Mouse (Mus musculus) kidney, postnatal 25 days (tissue): ENCODE measurements at regions not wholly inside any gene's neighbourhood (a gene's known extent, or its start where the extent isn't known, plus 50 kb on each side); places are given as distances from the start of the nearest gene placed in this dataset.

Source experiments
- DNase-seq, 2 experiments: peaks; one replicate each; pipeline ENCODE4 v3.0.0; 2021; ENCODE audit warnings: mixed read lengths in 2 of 2

DNA sequence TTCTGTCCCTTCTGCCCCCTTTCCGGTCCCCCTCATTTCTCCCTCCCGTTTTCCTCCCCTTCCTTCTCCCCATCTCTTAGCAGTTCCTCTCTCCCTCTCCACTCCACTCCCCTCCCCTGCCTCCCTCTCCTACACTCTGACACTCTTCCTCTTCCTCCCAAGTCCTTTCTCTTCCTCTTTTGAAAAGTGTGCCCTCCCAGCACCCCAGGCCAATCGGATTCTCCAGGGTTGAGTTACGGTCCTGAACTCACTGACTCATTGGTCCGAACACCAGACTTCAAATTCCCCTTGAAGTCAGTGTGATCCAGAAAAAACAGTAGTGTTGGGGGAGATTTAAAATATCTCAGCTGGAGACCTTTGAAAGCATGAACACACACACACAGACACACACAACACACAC lies 109.1 kb downstream of the 2410131K14Rik start:
- DNase-seq = no peak

DNA sequence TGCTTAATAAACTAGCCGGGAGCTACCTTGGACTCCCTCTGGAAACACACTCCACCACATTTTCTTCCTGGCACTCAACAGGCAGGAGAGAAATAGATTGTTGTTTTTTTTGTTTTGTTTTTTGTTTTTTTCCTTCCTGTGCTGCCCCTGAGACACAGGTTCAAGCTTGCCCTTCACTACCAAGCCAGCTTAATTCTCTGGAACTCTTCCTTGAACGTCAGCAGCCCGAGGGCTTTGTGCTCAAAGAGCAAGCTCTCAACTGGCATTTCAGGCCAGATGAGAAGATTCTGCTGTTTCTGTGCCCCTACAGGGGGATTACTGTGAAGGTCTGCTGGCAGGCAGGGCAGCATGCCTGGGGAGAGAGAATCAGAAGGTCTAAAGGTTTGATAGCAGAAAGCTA lies 109.8 kb downstream of the 2410131K14Rik start:
- DNase-seq = no peak

DNA sequence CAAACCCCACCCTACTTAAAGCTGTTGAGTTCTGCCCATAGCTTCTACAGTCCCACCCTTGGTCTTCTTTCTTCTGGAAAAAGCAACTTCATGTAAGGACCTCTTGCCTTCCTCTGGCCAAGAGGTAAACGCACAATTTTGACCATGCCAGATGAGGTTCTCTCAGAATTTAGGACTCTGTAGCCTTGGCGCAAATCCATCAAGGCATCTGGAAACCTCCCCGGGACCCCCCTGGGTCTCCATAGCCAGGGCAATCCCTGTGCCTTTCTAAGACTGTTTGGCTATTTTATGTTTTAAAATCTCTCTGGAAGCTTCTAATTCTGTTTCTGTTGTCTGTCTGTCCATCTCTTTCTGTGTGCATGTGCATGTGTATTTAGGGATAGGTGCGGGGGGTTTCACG lies 110.3 kb downstream of the 2410131K14Rik start:
- DNase-seq = no peak

DNA sequence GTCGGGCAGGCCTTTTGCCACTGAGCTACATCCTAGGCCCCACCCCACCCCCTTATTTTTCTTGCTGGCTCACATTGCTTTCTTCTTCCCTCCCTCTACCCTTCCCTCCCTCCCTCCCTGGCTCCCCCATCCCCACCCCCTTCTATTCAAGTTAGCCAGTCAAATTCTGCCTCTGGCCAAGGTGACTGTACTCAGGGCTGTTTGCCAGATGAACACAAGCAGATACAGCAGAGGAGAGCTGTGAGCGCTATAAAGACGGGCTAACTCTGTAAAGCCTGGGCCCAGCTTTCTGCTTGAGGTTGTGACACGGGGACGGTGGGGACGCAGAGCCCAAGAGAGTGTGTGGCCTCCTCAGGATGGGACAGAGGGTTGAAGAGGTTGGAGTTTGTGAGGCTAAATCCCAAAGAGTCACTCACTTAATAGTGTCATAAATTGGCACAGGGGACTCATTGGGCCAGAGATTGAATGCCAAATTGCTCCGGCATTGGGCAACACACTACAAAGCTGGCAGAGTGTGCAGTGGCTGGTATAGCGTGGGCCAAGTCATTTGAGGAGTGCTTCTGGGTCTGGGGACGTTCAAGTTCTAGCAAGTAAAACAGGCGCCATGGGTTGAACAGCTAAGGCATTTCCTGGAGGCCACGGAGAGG lies 110.8 kb downstream of the 2410131K14Rik start:
- DNase-seq = peak; percentile 45 to 59

GRCm38 (mm10) chr5:118359646-118360373 lies 114.8 kb downstream of the 2410131K14Rik start:
- no peak for DNase-seq

DNA sequence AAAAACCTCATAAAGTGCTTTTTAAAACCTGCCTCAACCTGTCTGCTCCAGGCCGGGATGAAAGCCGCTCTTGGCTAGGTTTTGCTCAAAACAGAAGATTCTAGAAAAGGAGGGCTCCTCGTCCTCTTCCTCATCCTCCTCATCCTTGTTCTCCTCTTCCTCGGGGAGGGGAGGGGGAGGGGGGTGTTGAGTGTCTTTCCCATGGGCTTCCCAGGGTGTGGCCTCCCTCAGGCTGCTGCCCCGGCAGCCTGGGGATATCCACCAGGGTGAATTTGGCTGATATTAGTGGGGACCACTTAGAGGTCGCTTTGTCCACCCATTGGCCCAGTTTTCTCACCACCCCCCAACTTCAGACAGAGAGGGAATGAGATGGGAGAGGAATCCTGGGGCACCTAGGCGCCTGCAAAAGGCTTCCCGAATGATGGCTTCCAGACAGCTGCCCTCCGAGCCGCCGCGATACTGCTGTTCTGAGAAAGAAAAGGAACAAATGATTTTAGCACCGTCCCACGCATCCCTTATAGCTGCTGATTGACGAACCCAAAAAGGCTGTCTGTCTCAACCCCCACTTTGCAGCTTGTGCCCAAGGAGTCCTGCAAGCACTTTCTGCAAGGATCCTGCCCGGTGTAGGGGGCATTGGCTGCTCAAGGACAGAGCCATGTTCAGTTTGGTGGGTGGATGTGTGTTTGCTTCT lies 115.5 kb downstream of the 2410131K14Rik start:
- no peak for DNase-seq

GRCm38 (mm10) chr5:118361133-118361852 lies 116.3 kb downstream of the 2410131K14Rik start:
- no peak for DNase-seq

DNA sequence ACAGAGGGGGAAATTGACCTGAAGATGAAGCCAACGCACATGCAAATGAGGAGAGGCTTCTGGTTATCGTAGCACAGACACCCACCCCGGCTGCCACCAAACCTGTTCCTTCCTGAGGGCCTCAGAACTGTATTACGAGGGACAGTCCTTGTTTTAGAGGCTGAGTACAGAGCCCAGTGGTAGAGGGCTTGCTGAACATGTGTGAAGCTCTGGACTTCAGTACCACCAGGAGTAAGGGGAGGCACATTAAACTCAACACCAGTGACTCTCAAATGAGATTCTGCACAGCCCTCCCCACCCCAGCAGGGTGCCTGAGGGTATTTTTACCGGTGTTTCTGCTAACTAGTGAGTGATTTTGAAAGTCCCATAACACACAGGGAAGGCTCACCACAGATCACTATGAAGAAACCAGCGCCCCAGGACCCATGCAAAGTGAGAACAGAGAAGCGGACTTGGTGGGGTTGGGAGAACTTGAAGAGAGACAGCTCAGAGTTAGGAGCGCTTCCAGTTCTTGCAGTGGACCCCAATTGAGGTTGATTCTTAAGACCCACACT lies 116.9 kb downstream of the 2410131K14Rik start:
- DNase-seq = no peak

GRCm38 (mm10) chr5:118362738-118363137 lies 117.7 kb downstream of the 2410131K14Rik start:
- DNase-seq = no peak

GRCm38 (mm10) chr5:118363154-118363553 lies 118.1 kb downstream of the 2410131K14Rik start:
- no peak for DNase-seq

DNA sequence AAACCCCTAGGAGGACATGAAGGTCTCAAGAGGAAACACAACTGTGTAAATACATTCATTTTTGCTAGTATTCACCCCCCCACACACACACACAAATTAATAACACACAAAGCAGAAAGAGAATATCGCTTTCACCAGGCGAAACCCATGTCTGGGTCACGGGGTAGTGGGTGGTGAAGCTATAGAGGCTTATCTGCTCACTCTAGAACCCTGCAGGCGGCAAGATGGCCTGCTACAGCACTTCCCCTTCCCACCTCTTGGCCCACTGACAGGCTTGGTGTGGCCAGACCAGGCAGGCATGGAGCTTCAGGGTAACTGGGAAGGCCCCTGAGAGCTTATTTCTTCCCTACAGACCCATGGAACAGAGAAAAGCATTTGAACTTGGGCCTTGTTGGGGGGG lies 119.6 kb downstream of the 2410131K14Rik start:
- DNase-seq = no peak

- DNase-seq = no peak
Measured at GRCm38 (mm10) chr5:118365196-118365595, 120.2 kb downstream of the 2410131K14Rik start.

GRCm38 (mm10) chr5:118365651-118366050 lies 120.6 kb downstream of the 2410131K14Rik start:
- DNase-seq = no peak

- DNase-seq = no peak
Measured at GRCm38 (mm10) chr5:118367047-118367446, 122.0 kb downstream of the 2410131K14Rik start.

- peak; percentile 48 to 51 for DNase-seq
Measured at GRCm38 (mm10) chr5:118373581-118373981, 128.6 kb downstream of the 2410131K14Rik start.

DNA sequence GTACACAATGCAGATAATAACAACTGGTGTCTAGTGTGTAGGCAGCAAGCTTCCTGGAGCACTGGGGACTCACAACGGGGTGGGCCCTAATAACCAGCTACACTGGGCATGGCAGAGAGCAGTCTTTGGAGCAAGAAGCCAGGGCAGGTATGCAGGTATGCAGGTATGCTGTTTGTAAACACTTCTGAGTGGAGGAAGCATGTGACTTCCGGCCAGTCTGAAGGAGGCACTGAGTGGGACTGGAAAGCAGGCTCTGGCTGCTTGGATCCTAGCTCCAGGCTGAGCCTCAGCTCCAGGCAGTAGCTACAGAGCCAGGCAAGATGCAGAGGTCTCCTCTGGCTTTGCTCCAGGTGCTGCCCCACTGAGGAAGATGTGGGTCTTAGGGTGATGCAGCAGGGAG lies 129.9 kb downstream of the 2410131K14Rik start:
- peak; percentile 28 to 62 for DNase-seq

DNA sequence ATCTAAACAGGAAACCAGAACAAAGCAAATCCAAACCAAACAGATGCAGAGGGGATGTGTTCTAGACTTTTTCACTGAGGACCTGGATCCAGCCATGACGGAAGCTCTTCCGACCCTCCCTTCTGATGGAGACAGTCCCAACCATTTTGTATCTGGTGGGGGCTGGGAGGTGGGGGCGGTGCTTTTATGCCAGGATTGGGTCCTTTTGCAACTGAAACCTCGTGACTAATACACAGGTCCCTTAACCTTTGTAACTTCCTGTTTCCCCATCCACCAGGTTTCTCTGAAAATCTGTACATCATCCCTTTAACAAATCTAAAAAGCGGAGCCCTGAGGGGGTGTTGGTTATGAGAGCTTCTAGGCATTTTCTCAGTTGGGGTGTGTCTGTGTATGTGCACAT lies 130.9 kb downstream of the 2410131K14Rik start:
- no peak for DNase-seq

DNA sequence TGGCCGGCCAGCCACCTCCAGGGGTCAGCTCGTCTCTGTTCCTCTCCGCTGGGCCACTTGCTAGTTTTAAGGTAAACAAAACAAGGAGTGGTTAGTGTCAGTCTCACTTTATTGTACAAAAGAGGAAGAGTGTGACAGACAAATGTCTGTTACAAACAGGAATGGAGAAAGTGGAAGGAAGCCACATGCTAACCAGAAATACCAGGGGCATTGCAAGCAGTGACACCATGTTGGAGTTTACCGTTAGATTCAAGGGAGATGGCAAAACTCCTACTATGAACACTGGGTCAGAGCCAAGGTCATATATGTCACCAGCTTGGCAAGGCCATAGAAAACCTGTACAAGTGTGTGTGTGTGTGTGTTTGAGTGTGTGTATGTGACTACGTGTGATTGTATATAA lies 131.5 kb downstream of the 2410131K14Rik start:
- DNase-seq = no peak

- no peak for DNase-seq
Measured at GRCm38 (mm10) chr5:118377402-118377848, 132.4 kb downstream of the 2410131K14Rik start.

GRCm38 (mm10) chr5:118379245-118380051 lies 134.4 kb downstream of the 2410131K14Rik start:
- DNase-seq = peak; percentile 39 to 76

- no peak for DNase-seq
Measured at GRCm38 (mm10) chr5:118380052-118380421, 135.0 kb downstream of the 2410131K14Rik start.
